Mouse (Mus musculus): ENCODE measurements around the gene Tmem44. TPM values are rescaled to one million over a fixed set of nuclear protein-coding genes. Genes with fewer than 3 reads are reported as not detected.

Tmem44 gene
- polyA plus RNA-seq, 1 experiment = 3.0 TPM

GRCm38 (mm10) chr16:30528386-30528785 is 22.3 kb downstream of the Tmem44 start:
- H3K4me1 ChIP-seq (ENCODE audit: control insufficient read depth, insufficient read depth, insufficient read length, low read length) = peaks cover 3% of the 10 kb centered on the region
- no peaks in the 10 kb centered on the region for H3K36me3 ChIP-seq (ENCODE audit: control insufficient read depth, insufficient read depth, low read length)
- WGBS = 84% methylated on average over 8 of the region's 8 CpGs
- no peaks in the 10 kb centered on the region for H3K27me3 ChIP-seq (ENCODE audit: control insufficient read depth, insufficient read depth, low read length)
- no peak for TF ChIP-seq POLR2A (IDR thresholded peaks at IDR 0.05; ENCODE audit: low read depth, low read length)
- TF ChIP-seq CTCF (IDR thresholded peaks at IDR 0.05; ENCODE audit: extremely low read depth, insufficient read length, insufficient replicate concordance, low read depth, low read length) = no peak
- H3K4me3 ChIP-seq (ENCODE audit: low read depth, low read length) = no peak overlapping the region
- no peak overlapping the region for H3K27ac ChIP-seq (ENCODE audit: insufficient read depth, low read depth, low read length)

- 74% methylated on average over 2 of the region's 2 CpGs for WGBS
- TF ChIP-seq POLR2A (IDR thresholded peaks at IDR 0.05; ENCODE audit: low read depth, low read length) = no peak
- no peak for TF ChIP-seq CTCF (IDR thresholded peaks at IDR 0.05; ENCODE audit: extremely low read depth, insufficient read length, insufficient replicate concordance, low read depth, low read length)
- Histone ChIP-seq H3K27ac (ENCODE audit: insufficient read depth, low read depth, low read length) (no peak overlapping the region), H3K36me3 (ENCODE audit: control insufficient read depth, insufficient read depth, low read length) (no peaks in the 10 kb centered on the region), H3K4me1 (ENCODE audit: control insufficient read depth, insufficient read depth, insufficient read length, low read length) (peaks cover 3% of the 10 kb centered on the region), H3K4me3 (ENCODE audit: low read depth, low read length) (no peak overlapping the region), H3K27me3 (ENCODE audit: control insufficient read depth, insufficient read depth, low read length) (no peaks in the 10 kb centered on the region)
These were observed 22.8 kb downstream of the Tmem44 start for GRCm38 (mm10) chr16:30527889-30528288.

GRCm38 (mm10) chr16:30525756-30526155 is 24.9 kb downstream of the Tmem44 start:
- WGBS = 78% methylated on average over 14 of the region's 14 CpGs
- no peaks in the 10 kb centered on the region for H3K36me3 ChIP-seq (ENCODE audit: control insufficient read depth, insufficient read depth, low read length)
- H3K4me1 ChIP-seq (ENCODE audit: control insufficient read depth, insufficient read depth, insufficient read length, low read length) = no peaks in the 10 kb centered on the region
- no peaks in the 10 kb centered on the region for H3K27me3 ChIP-seq (ENCODE audit: control insufficient read depth, insufficient read depth, low read length)
- TF ChIP-seq POLR2A (IDR thresholded peaks at IDR 0.05; ENCODE audit: low read depth, low read length) (no peak), CTCF (IDR thresholded peaks at IDR 0.05; ENCODE audit: extremely low read depth, insufficient read length, insufficient replicate concordance, low read depth, low read length) (no peak)
- no peak overlapping the region for H3K4me3 ChIP-seq (ENCODE audit: low read depth, low read length)
- no peak overlapping the region for H3K27ac ChIP-seq (ENCODE audit: insufficient read depth, low read depth, low read length)

- Histone ChIP-seq H3K27me3 (ENCODE audit: control insufficient read depth, insufficient read depth, low read length) (no peaks in the 10 kb centered on the region), H3K4me1 (ENCODE audit: control insufficient read depth, insufficient read depth, insufficient read length, low read length) (no peaks in the 10 kb centered on the region), H3K36me3 (ENCODE audit: control insufficient read depth, insufficient read depth, low read length) (no peaks in the 10 kb centered on the region), H3K27ac (ENCODE audit: insufficient read depth, low read depth, low read length) (no peak overlapping the region), H3K4me3 (ENCODE audit: low read depth, low read length) (no peak overlapping the region)
- WGBS = 94% methylated on average over 6 of the region's 6 CpGs
- TF ChIP-seq POLR2A (IDR thresholded peaks at IDR 0.05; ENCODE audit: low read depth, low read length) = no peak
- TF ChIP-seq CTCF (IDR thresholded peaks at IDR 0.05; ENCODE audit: extremely low read depth, insufficient read length, insufficient replicate concordance, low read depth, low read length) = no peak
These were observed 26.2 kb downstream of the Tmem44 start for GRCm38 (mm10) chr16:30524481-30524880.

GRCm38 (mm10) chr16:30522253-30522940 is 28.2 kb downstream of the Tmem44 start:
- no peak for TF ChIP-seq POLR2A (IDR thresholded peaks at IDR 0.05; ENCODE audit: low read depth, low read length)
- TF ChIP-seq CTCF (IDR thresholded peaks at IDR 0.05; ENCODE audit: extremely low read depth, insufficient read length, insufficient replicate concordance, low read depth, low read length) = no peak
- H3K4me3 ChIP-seq (ENCODE audit: low read depth, low read length) = no peak overlapping the region

GRCm38 (mm10) chr16:30521147-30521546 is 29.5 kb downstream of the Tmem44 start:
- H3K27me3 ChIP-seq (ENCODE audit: control insufficient read depth, insufficient read depth, low read length) = no peaks in the 10 kb centered on the region
- H3K4me1 ChIP-seq (ENCODE audit: control insufficient read depth, insufficient read depth, insufficient read length, low read length) = peaks cover 8% of the 10 kb centered on the region; the same call in 1 of the 2 replicates
- no peak for TF ChIP-seq POLR2A (IDR thresholded peaks at IDR 0.05; ENCODE audit: low read depth, low read length)
- no peaks in the 10 kb centered on the region for H3K36me3 ChIP-seq (ENCODE audit: control insufficient read depth, insufficient read depth, low read length)
- 62% methylated on average over 3 of the region's 3 CpGs for WGBS
- no peak overlapping the region for H3K4me3 ChIP-seq (ENCODE audit: low read depth, low read length)
- H3K27ac ChIP-seq (ENCODE audit: insufficient read depth, low read depth, low read length) = no peak overlapping the region

More at GRCm38 (mm10) chr16:30522253-30522940, 28.2 kb downstream of the Tmem44 start:
- WGBS = 74% methylated on average over 10 of the region's 10 CpGs
- H3K36me3 ChIP-seq (ENCODE audit: control insufficient read depth, insufficient read depth, low read length) = no peaks in the 10 kb centered on the region
- no peak overlapping the region for H3K27ac ChIP-seq (ENCODE audit: insufficient read depth, low read depth, low read length)
- H3K4me1 ChIP-seq (ENCODE audit: control insufficient read depth, insufficient read depth, insufficient read length, low read length) = peaks cover 8% of the 10 kb centered on the region; the same call in 1 of the 2 replicates
- H3K27me3 ChIP-seq (ENCODE audit: control insufficient read depth, insufficient read depth, low read length) = no peaks in the 10 kb centered on the region

GRCm38 (mm10) chr16:30520361-30520823 is 30.2 kb downstream of the Tmem44 start:
- Histone ChIP-seq H3K27ac (ENCODE audit: insufficient read depth, low read depth, low read length) (0 out of 2 replicates have a peak overlapping the region, but pooled peaks have one; percentile 16), H3K4me1 (ENCODE audit: control insufficient read depth, insufficient read depth, insufficient read length, low read length) (peaks cover 8% of the 10 kb centered on the region; the same call in 1 of the 2 replicates), H3K27me3 (ENCODE audit: control insufficient read depth, insufficient read depth, low read length) (no peaks in the 10 kb centered on the region), H3K4me3 (ENCODE audit: low read depth, low read length) (no peak overlapping the region), H3K36me3 (ENCODE audit: control insufficient read depth, insufficient read depth, low read length) (no peaks in the 10 kb centered on the region)
- TF ChIP-seq POLR2A (IDR thresholded peaks at IDR 0.05; ENCODE audit: low read depth, low read length) (no peak), CTCF (IDR thresholded peaks at IDR 0.05; ENCODE audit: extremely low read depth, insufficient read length, insufficient replicate concordance, low read depth, low read length) (peak; percentile 60; the same call in 1 of the 2 replicates)
- 3% methylated on average over 9 of the region's 9 CpGs for WGBS

Data from small intestine, adult 2 months (tissue).